Mouse (Mus musculus): ENCODE data around the gene Wipi1. TPM values are rescaled to one million over a fixed set of nuclear protein-coding genes. Genes with fewer than 3 reads are reported as not detected.
A peak's percentile ranks its signal among the peaks of the same experiment; 100 is the strongest.

Wipi1 gene
- total RNA-seq, 1 experiment = 6.6 TPM

DNA sequence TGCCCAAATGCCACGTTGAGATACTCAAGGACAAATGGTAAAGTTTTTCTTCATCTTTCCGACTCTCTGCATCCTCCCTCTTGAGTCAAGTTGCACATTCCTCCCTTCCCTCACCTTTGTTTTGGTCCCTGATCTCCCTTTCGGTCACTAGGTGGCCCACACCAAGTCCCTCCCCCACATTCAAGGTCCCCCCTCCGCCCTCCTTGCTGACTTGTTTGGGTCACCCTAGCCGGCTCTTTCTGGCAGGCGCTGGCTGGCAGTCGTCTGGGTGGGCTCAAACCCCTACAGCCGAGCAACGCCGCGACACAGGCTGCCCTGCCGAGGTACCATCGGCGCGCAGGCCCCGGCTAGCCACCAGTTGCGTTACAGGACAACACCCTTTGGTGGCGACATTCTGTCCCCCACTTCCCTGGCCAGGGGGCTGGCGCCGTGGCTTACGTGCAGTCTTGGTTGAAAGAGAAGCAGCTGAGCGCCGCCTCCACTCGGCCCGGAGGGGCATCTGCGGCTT is 918 bp downstream of the Wipi1 start:
- Histone ChIP-seq H3K27ac (ENCODE audit: insufficient read depth, low read depth, low read length, poor library complexity, severe bottlenecking) (no peak overlapping the region), H3K4me1 (ENCODE audit: control insufficient read depth in 2 of 2, insufficient read depth in 2 of 2, low read length in 2 of 2, poor library complexity in 1 of 2) (no peaks in the 10 kb centered on the region), H3K9me3 (ENCODE audit: control insufficient read depth, insufficient read depth, low read depth, low read length) (no peaks in the 10 kb centered on the region), H3K36me3 (ENCODE audit: control insufficient read depth, insufficient read depth, low read length, poor library complexity, severe bottlenecking) (no peaks in the 10 kb centered on the region), H3K4me3 (ENCODE audit: insufficient read depth in 1 of 2, low read depth in 1 of 2, low read length in 2 of 2, poor library complexity in 1 of 2, severe bottlenecking in 1 of 2) (peak overlapping the region; percentile 78 to 94), H3K9ac (ENCODE audit: insufficient read depth, low read depth, low read length, poor library complexity, severe bottlenecking) (peak overlapping the region; percentile 70)
- DNase-seq (ENCODE audit: low read depth, low spot score) = peak; percentile 11
- in situ Hi-C loops (cut with MboI; ENCODE audit: low sequenced_read_pairs in 2 of 2, unreplicated experiment in 2 of 2) = no loop called here
- peak; percentile 42; the same call in 1 of the 2 replicates for TF ChIP-seq HCFC1 (IDR thresholded peaks at IDR 0.05; ENCODE audit: borderline replicate concordance, insufficient read depth, low read length)
- TF ChIP-seq CHD2 (IDR thresholded peaks at IDR 0.05; ENCODE audit: low read depth, low read length) = no peak
- TF ChIP-seq ZNF384 (IDR thresholded peaks at IDR 0.05; ENCODE audit: low read depth, low read length) = no peak
- no peak for TF ChIP-seq ZC3H11A (IDR thresholded peaks at IDR 0.05; ENCODE audit: borderline replicate concordance, low read depth, low read length)
- TF ChIP-seq MAFK (IDR thresholded peaks at IDR 0.05; ENCODE audit: insufficient read depth, low read depth, low read length) = no peak

DNA sequence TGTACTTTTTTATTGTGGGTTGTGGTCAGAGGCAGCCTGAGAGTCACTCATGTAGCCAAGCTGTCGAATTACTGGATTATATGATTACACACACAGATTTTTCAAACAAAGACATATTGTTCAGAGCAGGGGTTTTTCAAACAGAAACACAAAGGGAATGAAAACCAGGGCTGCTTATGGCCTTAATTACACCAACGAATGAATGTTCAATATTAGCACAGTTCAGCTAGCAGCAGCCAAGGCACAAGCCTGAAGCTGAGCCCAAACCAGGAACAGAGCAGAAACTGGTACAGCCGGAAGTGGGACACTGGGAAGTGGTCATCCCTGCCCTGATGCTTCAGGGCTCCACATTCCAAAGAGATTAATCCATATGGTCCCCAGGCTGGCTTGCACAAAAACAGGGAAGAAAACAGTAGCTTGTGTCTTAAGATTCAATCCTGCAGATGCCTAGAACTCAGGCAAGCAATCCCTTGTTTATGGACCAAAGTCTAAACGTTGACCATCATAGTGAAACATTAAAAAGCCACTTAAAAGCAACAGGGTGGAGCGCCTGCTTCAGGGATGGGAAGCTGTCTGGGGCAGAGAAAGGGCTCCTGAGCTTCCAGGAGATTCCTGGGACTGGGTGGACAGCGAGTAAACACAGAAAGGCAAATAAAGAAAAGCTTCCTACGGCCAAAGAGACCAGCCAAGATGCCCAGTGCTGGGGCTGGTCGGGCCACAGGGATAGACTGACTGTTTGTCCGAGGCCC is 1.5 kb downstream of the Wipi1 start:
- TF ChIP-seq MAFK (IDR thresholded peaks at IDR 0.05; ENCODE audit: insufficient read depth, low read depth, low read length) = no peak
- TF ChIP-seq ZC3H11A (IDR thresholded peaks at IDR 0.05; ENCODE audit: borderline replicate concordance, low read depth, low read length) = no peak
- TF ChIP-seq CHD2 (IDR thresholded peaks at IDR 0.05; ENCODE audit: low read depth, low read length) = no peak
- no peak for TF ChIP-seq HCFC1 (IDR thresholded peaks at IDR 0.05; ENCODE audit: borderline replicate concordance, insufficient read depth, low read length)
- no peak for TF ChIP-seq ZNF384 (IDR thresholded peaks at IDR 0.05; ENCODE audit: low read depth, low read length)
- in situ Hi-C loops (cut with MboI; ENCODE audit: low sequenced_read_pairs in 2 of 2, unreplicated experiment in 2 of 2) = no loop called here
- no peaks in the 10 kb centered on the region for H3K4me1 ChIP-seq (ENCODE audit: control insufficient read depth in 2 of 2, insufficient read depth in 2 of 2, low read length in 2 of 2, poor library complexity in 1 of 2)
- H3K9me3 ChIP-seq (ENCODE audit: control insufficient read depth, insufficient read depth, low read depth, low read length) = no peaks in the 10 kb centered on the region
- no peak for DNase-seq (ENCODE audit: low read depth, low spot score)
- peak overlapping the region; percentile 78 to 94 for H3K4me3 ChIP-seq (ENCODE audit: insufficient read depth in 1 of 2, low read depth in 1 of 2, low read length in 2 of 2, poor library complexity in 1 of 2, severe bottlenecking in 1 of 2)
- no peaks in the 10 kb centered on the region for H3K36me3 ChIP-seq (ENCODE audit: control insufficient read depth, insufficient read depth, low read length, poor library complexity, severe bottlenecking)
- peak overlapping the region; percentile 70; the same call in 1 of the 2 replicates for H3K9ac ChIP-seq (ENCODE audit: insufficient read depth, low read depth, low read length, poor library complexity, severe bottlenecking)
- H3K27ac ChIP-seq (ENCODE audit: insufficient read depth, low read depth, low read length, poor library complexity, severe bottlenecking) = no peak overlapping the region

DNA sequence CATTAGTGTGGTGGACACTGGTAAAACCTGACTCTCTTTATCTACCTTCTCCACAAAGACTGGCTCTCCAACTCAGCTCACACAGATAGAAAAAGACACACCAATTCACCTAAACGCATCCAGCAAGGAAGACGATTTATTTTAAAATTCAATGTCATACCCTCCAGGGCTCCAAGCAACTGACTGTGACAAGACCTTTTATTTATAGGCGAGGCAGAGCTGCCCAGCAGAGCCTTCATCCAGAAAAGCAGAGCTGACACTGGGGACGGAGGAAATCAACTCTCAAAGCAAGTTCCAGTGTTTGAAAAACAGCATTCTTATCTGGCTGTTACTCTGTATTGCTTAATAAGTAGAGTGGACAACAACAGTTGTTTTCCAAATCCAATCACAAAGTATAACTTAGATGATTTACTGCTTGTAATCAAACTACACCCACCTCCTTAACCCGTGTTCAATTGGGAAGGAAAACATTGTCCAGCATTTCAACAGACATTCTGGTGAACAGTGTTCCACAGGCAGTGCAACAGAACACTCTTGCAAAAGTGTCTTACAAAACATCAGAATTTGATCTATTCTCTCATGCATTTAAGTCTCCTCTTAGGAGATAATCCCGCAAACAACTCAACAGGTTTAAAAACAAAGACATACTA is 2.7 kb downstream of the Wipi1 start:
- in situ Hi-C loops (cut with MboI; ENCODE audit: low sequenced_read_pairs in 2 of 2, unreplicated experiment in 2 of 2) = no loop called here
- no peak overlapping the region for H3K9ac ChIP-seq (ENCODE audit: insufficient read depth, low read depth, low read length, poor library complexity, severe bottlenecking)
- H3K27ac ChIP-seq (ENCODE audit: insufficient read depth, low read depth, low read length, poor library complexity, severe bottlenecking) = no peak overlapping the region
- no peaks in the 10 kb centered on the region for H3K4me1 ChIP-seq (ENCODE audit: control insufficient read depth in 2 of 2, insufficient read depth in 2 of 2, low read length in 2 of 2, poor library complexity in 1 of 2)
- DNase-seq (ENCODE audit: low read depth, low spot score) = no peak
- no peaks in the 10 kb centered on the region for H3K9me3 ChIP-seq (ENCODE audit: control insufficient read depth, insufficient read depth, low read depth, low read length)
- H3K4me3 ChIP-seq (ENCODE audit: insufficient read depth in 1 of 2, low read depth in 1 of 2, low read length in 2 of 2, poor library complexity in 1 of 2, severe bottlenecking in 1 of 2) = no peak overlapping the region
- TF ChIP-seq HCFC1 (IDR thresholded peaks at IDR 0.05; ENCODE audit: borderline replicate concordance, insufficient read depth, low read length) (no peak), ZC3H11A (IDR thresholded peaks at IDR 0.05; ENCODE audit: borderline replicate concordance, low read depth, low read length) (no peak)
- no peaks in the 10 kb centered on the region for H3K36me3 ChIP-seq (ENCODE audit: control insufficient read depth, insufficient read depth, low read length, poor library complexity, severe bottlenecking)

GRCm38 (mm10) chr11:109607600-109607999 is 4.2 kb downstream of the Wipi1 start:
- H3K36me3 ChIP-seq (ENCODE audit: control insufficient read depth, insufficient read depth, low read length, poor library complexity, severe bottlenecking) = no peaks in the 10 kb centered on the region; the same call in 1 of the 2 replicates
- no peaks in the 10 kb centered on the region for H3K4me1 ChIP-seq (ENCODE audit: control insufficient read depth in 2 of 2, insufficient read depth in 2 of 2, low read length in 2 of 2, poor library complexity in 1 of 2)
- no peak for DNase-seq (ENCODE audit: low read depth, low spot score)
- no peak overlapping the region for H3K27ac ChIP-seq (ENCODE audit: insufficient read depth, low read depth, low read length, poor library complexity, severe bottlenecking)
- no peak overlapping the region for H3K9ac ChIP-seq (ENCODE audit: insufficient read depth, low read depth, low read length, poor library complexity, severe bottlenecking)
- in situ Hi-C loops (cut with MboI; ENCODE audit: low sequenced_read_pairs in 2 of 2, unreplicated experiment in 2 of 2) = no loop called here
- no peak overlapping the region for H3K4me3 ChIP-seq (ENCODE audit: insufficient read depth in 1 of 2, low read depth in 1 of 2, low read length in 2 of 2, poor library complexity in 1 of 2, severe bottlenecking in 1 of 2)
- no peaks in the 10 kb centered on the region for H3K9me3 ChIP-seq (ENCODE audit: control insufficient read depth, insufficient read depth, low read depth, low read length)
- TF ChIP-seq MAFK (IDR thresholded peaks at IDR 0.05; ENCODE audit: insufficient read depth, low read depth, low read length) = no peak
- TF ChIP-seq ZNF384 (IDR thresholded peaks at IDR 0.05; ENCODE audit: low read depth, low read length) = peak; percentile 88
- TF ChIP-seq CHD2 (IDR thresholded peaks at IDR 0.05; ENCODE audit: low read depth, low read length) = no peak
- TF ChIP-seq ZC3H11A (IDR thresholded peaks at IDR 0.05; ENCODE audit: borderline replicate concordance, low read depth, low read length) = no peak
- TF ChIP-seq HCFC1 (IDR thresholded peaks at IDR 0.05; ENCODE audit: borderline replicate concordance, insufficient read depth, low read length) = no peak
